Mouse (Mus musculus) A20 (cell line): ENCODE data around the gene Ccl9.
"Not testable (repeated sequence)": the region's sequence is repeated elsewhere in the genome, so short reads cannot be mapped to it uniquely, and the experiment has no call there.

Source experiments
- DNase-seq: peaks from one replicate; pipeline ENCODE4 v3.0.0-alpha.2; 2011; ENCODE audit warnings: low read depth, low spot score

Ccl9 gene

DNA sequence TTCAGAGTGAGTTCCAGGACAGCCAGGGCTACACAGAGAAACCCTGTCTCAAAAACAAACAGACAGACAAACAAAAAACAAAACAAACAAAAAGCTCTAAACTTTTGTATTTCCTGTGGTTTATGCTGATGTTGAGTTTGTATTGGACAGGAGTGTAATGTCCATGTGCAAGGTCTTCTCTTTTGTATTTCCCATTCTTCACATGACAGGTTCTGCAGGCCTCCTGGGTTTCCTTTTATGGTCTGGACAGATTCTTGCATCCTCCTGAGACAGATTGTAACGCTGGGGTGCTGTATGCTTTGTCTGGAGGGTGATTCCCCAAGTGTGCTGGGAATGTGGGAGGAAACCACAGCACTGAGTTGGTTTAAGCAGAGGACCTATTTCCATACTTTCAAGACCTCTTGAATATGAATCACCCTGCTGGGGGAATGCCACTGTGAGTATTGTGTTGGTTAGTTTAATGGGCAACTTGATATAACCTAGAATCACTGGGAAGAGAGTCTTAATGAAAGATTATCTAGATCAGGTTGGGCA is 2.3 kb upstream of the Ccl9 start:
- no peak for DNase-seq

- no peak for DNase-seq
Observed at GRCm38 (mm10) chr11:83578999-83579398, 563 bp upstream of the Ccl9 start.

GRCm38 (mm10) chr11:83576927-83577555 is 1.4 kb downstream of the Ccl9 start:
- DNase-seq, result no peak

GRCm38 (mm10) chr11:83572834-83573233 is 5.6 kb downstream of the Ccl9 start:
- DNase-seq, result no peak

DNA sequence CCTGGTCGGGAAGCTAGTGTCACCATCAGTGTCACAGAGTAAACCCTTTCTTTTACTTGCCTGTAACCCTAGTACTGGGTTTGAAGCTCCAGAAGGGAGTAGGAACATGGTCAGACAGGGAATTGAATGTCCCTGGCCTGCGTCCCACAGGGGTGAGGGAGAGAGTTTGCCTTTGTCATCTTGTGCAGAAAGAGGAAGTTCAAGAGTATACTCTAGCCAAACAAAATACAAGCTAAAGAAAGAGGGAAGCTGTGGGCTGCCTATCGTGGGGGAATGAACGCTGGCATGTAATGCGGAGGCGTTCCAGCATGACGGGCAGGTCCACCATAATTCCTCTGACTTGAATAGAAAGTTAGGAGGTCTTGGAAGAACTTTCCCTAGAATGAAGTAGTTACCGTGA is 6.2 kb downstream of the Ccl9 start:
- peak; percentile 48 for DNase-seq

DNA sequence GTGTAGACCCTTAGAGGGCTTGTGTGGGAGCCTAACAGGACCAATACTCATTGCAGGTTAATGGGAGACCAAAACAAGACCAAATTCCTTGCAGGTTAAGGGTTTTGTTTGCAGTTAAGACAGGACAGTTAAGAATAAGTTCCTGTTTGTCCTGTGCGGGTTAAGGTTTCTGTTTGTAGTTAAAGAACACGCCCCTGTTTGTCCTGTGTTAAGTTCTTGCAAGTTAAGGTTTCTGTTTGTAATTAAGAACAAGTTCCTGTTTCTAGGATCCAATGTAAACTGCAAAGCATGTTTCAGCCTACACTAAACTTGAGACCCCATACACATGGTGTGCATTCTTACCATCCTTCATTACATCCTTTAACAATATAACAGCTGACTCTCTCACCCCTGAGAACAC is 8.2 kb downstream of the Ccl9 start:
- no peak for DNase-seq

- DNase-seq, result no peak
Observed at GRCm38 (mm10) chr11:83569249-83569648, 9.2 kb downstream of the Ccl9 start.

- DNase-seq, result no peak
Observed at GRCm38 (mm10) chr11:83568786-83569185, 9.7 kb downstream of the Ccl9 start.

DNA sequence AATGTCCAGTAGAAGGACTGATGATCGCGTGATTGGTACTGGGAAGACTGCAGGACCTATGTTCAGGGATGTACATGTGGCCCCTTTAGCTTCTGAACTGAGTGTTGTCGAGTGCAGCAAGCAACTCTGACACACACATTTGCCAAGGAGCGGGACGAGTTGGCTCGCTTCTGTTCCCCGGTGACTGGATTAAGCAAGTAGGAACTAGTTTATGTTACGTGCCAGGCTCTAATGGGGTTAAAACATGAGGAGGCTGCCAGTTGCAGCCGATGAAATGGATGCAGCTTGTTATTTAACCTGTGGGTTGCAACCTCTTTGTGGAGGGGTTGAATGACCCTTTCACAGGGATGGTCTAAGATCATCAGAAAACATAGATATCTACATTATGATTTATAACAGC is 10.4 kb downstream of the Ccl9 start:
- no peak for DNase-seq

- DNase-seq, result no peak
Observed at GRCm38 (mm10) chr11:83567311-83567710, 11.1 kb downstream of the Ccl9 start.

GRCm38 (mm10) chr11:83566617-83567016 is 11.8 kb downstream of the Ccl9 start:
- DNase-seq, result no peak

- no peak for DNase-seq
Observed at GRCm38 (mm10) chr11:83563754-83564153, 14.7 kb downstream of the Ccl9 start.

- DNase-seq, result no peak
Observed at GRCm38 (mm10) chr11:83562311-83562887, 16.0 kb downstream of the Ccl9 start.

DNA sequence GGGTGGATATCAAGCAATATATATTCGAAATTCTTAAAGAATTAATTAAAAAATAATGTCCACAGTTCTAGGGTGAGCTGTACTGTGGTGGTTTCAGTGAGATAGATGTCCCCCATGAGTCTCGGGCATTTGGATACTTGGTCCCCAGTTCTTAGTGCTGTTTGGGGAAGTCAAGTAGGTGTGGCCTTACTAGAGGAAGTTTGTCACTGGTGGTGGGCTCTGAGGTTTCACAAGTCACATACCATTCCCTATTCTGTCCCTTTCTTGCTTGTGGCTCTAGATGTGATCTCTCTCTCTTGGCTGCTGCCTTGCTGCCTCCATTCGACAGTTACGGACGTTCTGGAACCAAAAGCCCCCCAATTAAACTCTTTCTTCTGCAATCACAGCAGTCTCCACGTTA is 18.0 kb downstream of the Ccl9 start:
- peak; percentile 31 for DNase-seq

GRCm38 (mm10) chr11:83557074-83557473 is 21.4 kb downstream of the Ccl9 start:
- DNase-seq, result peak; percentile 30

DNA sequence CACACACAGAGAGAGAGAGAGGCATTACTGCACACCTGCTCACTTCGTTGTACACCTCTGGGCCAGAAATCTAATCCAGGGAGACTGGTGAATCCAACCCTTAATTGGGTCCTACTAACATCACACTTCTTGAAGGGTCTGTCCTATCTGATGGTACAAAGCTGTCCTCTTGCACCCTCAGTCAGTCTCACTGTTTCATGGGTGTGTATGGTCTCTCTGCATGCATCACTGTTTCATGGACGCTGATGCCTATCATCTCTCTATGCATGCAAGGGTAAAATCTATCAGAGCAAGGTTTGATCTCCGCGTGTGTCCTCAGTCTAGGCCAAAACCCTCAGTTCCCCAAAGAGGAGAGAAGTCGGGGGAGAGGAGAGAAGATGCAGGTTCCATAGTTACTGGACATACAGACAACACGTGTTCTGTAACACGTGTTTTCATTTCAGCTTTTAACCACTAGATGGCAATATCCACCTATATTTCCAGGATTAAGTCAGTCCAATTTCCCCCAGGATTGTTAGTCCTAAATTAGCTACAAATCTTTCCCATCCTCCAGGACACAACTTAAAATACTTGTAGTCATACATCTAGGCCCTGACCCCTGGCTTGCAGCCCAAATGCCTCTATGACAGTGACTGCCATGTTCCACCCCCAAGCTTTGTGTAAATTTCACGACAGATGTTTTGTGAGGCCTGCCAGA is 22.2 kb downstream of the Ccl9 start:
- peak; percentile 66 for DNase-seq

DNA sequence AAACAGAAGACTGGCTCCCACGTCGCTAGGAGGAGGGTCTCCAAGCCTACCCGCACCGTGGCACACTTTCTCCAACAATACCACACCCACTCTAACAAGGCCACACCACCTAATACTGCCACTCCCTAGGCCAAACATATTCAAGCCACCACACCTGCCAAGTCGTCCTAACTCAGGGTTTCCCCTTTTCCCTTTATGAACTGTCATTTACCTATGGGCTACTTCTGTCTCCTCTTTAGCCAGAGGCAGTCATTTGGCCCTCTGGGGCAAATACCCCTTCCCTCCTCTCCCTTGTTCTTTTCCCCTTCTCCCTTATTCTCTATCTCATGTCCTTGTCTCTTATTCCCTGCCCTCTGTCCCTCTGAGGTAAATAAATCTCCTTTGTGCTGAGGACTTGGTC is 26.8 kb downstream of the Ccl9 start:
- DNase-seq, result no peak

DNA sequence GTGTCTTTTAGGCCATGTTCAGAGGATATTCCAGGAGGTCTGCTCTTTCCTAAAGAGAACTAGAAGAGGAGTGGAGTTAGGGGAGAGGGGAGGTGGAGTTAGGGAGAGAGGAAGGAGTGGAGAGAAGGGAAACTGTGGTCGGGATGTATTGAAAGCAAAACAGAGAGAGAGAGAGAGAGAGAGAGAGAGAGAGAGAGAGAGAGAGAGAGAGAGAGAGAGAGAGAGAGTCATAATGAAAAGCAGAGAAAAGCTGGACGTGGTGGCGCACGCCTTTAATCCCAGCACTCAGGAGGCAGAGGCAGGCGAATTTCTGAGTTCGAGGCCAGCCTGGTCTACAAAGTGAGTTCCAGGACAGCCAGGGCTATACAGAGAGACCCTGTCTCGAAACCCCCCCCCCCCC is 27.4 kb downstream of the Ccl9 start:
- not testable (repeated sequence) for DNase-seq

DNA sequence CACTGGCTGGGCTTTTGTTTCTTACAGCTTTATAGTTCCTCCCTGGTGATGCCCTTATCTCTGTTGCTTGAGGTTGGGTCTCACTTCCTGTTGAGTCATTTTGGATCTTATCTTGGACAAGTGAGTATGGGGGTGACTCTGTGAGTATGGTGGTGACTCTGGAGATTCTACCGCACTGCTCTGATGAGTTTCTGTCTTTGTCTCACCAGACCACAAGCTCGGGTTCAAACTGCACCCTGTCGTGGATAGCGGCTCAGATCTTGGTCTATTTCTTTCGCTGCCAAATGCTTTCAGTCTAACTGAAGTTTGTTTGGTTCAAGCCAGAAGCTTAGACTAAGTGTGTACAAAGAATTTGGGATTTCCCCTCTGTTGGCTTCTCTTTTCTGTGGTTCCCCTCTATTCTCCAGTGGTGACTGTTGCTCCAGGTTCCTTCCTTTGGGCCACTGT is 28.2 kb downstream of the Ccl9 start:
- peak; percentile 72 for DNase-seq

- DNase-seq, result no peak
Observed at GRCm38 (mm10) chr11:83544214-83544613, 34.2 kb downstream of the Ccl9 start.

DNA sequence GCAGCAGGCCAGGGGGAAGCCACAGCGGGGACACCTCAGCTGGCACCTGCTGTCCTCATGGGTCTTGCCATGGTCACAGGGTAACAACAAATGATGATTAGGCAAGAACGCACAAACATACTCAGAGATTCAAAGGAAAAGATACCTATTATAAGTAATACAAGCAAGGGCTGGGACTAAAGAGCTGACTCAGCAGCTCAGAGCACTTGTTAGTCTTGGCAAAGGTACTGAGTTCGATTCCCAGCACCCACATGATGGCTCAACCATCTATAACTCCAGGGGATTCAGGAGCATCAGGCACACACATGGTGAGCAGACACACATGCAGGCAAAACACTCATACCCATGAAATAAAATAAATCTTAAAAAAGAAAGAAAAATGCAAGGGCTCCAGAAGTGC is 37.0 kb downstream of the Ccl9 start:
- no peak for DNase-seq

- no peak for DNase-seq
Observed at GRCm38 (mm10) chr11:83540931-83541330, 37.5 kb downstream of the Ccl9 start.
